Mouse (Mus musculus) liver, embryonic 14.5 days (tissue): Measurements from ENCODE around the gene Ptk7. TPM values are rescaled to one million over a fixed set of nuclear protein-coding genes. Genes with fewer than 3 reads are reported as not detected.

Experiments used
- ATAC-seq: fragments of 200-750 bp; cut with Nextera tagmentation; 2 replicates; pipeline ENCODE4 v1.8.0; 2017; ENCODE audit warnings: moderate number of reproducible peaks, mild to moderate bottlenecking, moderate library complexity; ENCODE audit not compliant: insufficient read depth
- DNase-seq, 3 experiments: peaks; one replicate each; pipeline ENCODE4 v3.0.0-alpha.2; 2012 to 2013; ENCODE audit warnings: low read depth in 3 of 3, low spot score in 3 of 3
- H3K27ac ChIP-seq: fragments of 300-500 bp; sonication (generic); 2 replicates; pipeline ENCODE4 v1.5.1; 2014; ENCODE audit warnings: moderate library complexity, mild to moderate bottlenecking, control low read depth, inconsistent platforms
- H3K27me3 ChIP-seq: fragments of 300-500 bp; sonication (generic); 2 replicates; pipeline ENCODE4 v1.6.1; 2014; ENCODE audit warnings: mild to moderate bottlenecking, low read length, moderate library complexity; ENCODE audit not compliant: control insufficient read depth, insufficient read depth
- H3K36me3 ChIP-seq: fragments of 300-500 bp; sonication (generic); replicated peaks from 2 replicates; pipeline ENCODE4 v1.6.1; 2014; ENCODE audit warnings: low read depth; ENCODE audit not compliant: control insufficient read depth, insufficient read depth
- H3K4me1 ChIP-seq, 2 experiments: fragments of 200-500 bp in 1 of 2; fragments of 300-500 bp in 1 of 2; sonication (generic) in 1 of 2; replicated peaks; 2 replicates each; pipeline ENCODE4 v1.6.1; 2012 to 2014; ENCODE audit warnings: antibody characterized with exemption in 1 of 2, inconsistent platforms in 1 of 2, low read length in 1 of 2; ENCODE audit not compliant: control insufficient read depth in 2 of 2, insufficient read depth in 2 of 2
- H3K4me2 ChIP-seq: fragments of 300-500 bp; sonication (generic); 2 replicates; pipeline ENCODE4 v1.6.1; 2014; ENCODE audit warnings: low read depth, mild to moderate bottlenecking, control low read depth, moderate library complexity
- H3K4me3 ChIP-seq, 2 experiments: fragments of 200-500 bp in 1 of 2; fragments of 300-500 bp in 1 of 2; sonication (generic) in 1 of 2; 2 replicates each; pipeline ENCODE4 v1.5.1; 2012 to 2014; ENCODE audit warnings: low read depth in 2 of 2, low read length in 2 of 2, mild to moderate bottlenecking in 2 of 2, control low read depth in 1 of 2, inconsistent platforms in 1 of 2, moderate library complexity in 1 of 2; ENCODE audit not compliant: insufficient read depth in 1 of 2
- H3K9ac ChIP-seq: fragments of 300-500 bp; sonication (generic); replicated peaks from 2 replicates; pipeline ENCODE4 v1.6.1; 2014; ENCODE audit warnings: mild to moderate bottlenecking, control low read depth, moderate library complexity
- H3K9me3 ChIP-seq: fragments of 300-500 bp; sonication (generic); 2 replicates; pipeline ENCODE4 v1.6.1; 2016; ENCODE audit warnings: low read length, mixed read lengths; ENCODE audit not compliant: control insufficient read depth
- CTCF ChIP-seq: IDR thresholded peaks from 2 replicates; pipeline ENCODE4 v1.5.1; 2016; ENCODE audit warnings: antibody characterized with exemption, low read depth, control low read depth
- EP300 ChIP-seq: IDR thresholded peaks from 2 replicates; pipeline ENCODE4 v1.6.1; 2016; ENCODE audit warnings: antibody characterized with exemption, low read depth
- WGBS: fragments of 180-500 bp; shearing (Covaris S2); extraction: QIAGEN DNeasy Blood & Tissue Kit; methylation state at CpG from one replicate; pipeline ENCODE4 v1.1.7; 2014; ENCODE audit not compliant: insufficient replicate concordance; 5-methylcytosine and 5-hydroxymethylcytosine counted together
- polyA plus RNA-seq, 2 experiments: library from polyadenylated mRNA; depleted of rRNA in 1 of 2; stranded (reverse) in 1 of 2; unstranded in 1 of 2; fragments of >200 nt; fragmentation: Nextera tagmentation in 1 of 2; extraction: Ambion mirVana in 1 of 2; gene quantifications; 2 replicates each; pipeline versions ENCODE4 v1.2.1 to v1.2.3; 2012 to 2014

Ptk7 gene
- polyA plus RNA-seq, 2 experiments = 3.0 to 3.6 TPM

GRCm38 (mm10) chr17:46617799-46618198, 11.5 kb downstream of the Ptk7 start:
- no peak for TF ChIP-seq EP300
- Histone ChIP-seq H3K4me1 (peaks cover 4 to 26% of the 10 kb centered on the region in 2 experiments; a peak in 3 of 4 replicates), H3K4me2 (no peak overlapping the region), H3K9me3 (no peaks in the 10 kb centered on the region), H3K36me3 (no peaks in the 10 kb centered on the region), H3K27ac (no peak overlapping the region), H3K9ac (no peak overlapping the region), H3K4me3 (no peak overlapping the region), H3K27me3 (no peaks in the 10 kb centered on the region)
- DNase-seq (no peak), ATAC-seq (no peak)
- WGBS = 66% methylated on average over 12 of the region's 12 CpGs

- Histone ChIP-seq H3K27me3 (no peaks in the 10 kb centered on the region), H3K9ac (no peak overlapping the region), H3K4me2 (no peak overlapping the region), H3K4me1 (peaks cover 0 to 6% of the 10 kb centered on the region in 2 experiments; a peak in 2 of 4 replicates), H3K27ac (no peak overlapping the region), H3K9me3 (no peaks in the 10 kb centered on the region), H3K4me3 (no peak overlapping the region), H3K36me3 (no peaks in the 10 kb centered on the region)
- WGBS = 50% methylated on average over 3 of the region's 3 CpGs
- no peak for DNase-seq
- TF ChIP-seq EP300 (no peak), CTCF (no peak)
- no peak for ATAC-seq
These were observed 16.1 kb downstream of the Ptk7 start for GRCm38 (mm10) chr17:46613229-46613628.

- peaks cover 0 to 6% of the 10 kb centered on the region in 2 experiments; a peak in 2 of 4 replicates for H3K4me1 ChIP-seq
- H3K4me2 ChIP-seq = no peak overlapping the region
- ATAC-seq (no peak), DNase-seq (no peak)
- H3K27ac ChIP-seq = no peak overlapping the region
- H3K4me3 ChIP-seq = no peak overlapping the region
- H3K9ac ChIP-seq = no peak overlapping the region
- no peaks in the 10 kb centered on the region for H3K9me3 ChIP-seq
- no peaks in the 10 kb centered on the region for H3K27me3 ChIP-seq
- 38% methylated on average over 4 of the region's 4 CpGs for WGBS
- TF ChIP-seq EP300 (no peak), CTCF (no peak)
- H3K36me3 ChIP-seq = no peaks in the 10 kb centered on the region
These were observed 16.5 kb downstream of the Ptk7 start for GRCm38 (mm10) chr17:46612820-46613219.

- peaks cover 0 to 1% of the 10 kb centered on the region in 2 experiments; a peak in 1 of 4 replicates for H3K4me1 ChIP-seq
- H3K4me2 ChIP-seq = no peak overlapping the region
- ATAC-seq (no peak), DNase-seq (no peak)
- H3K27ac ChIP-seq = no peak overlapping the region
- 48% methylated on average over 2 of the region's 2 CpGs for WGBS
- no peak overlapping the region for H3K9ac ChIP-seq
- H3K9me3 ChIP-seq = no peaks in the 10 kb centered on the region
- H3K27me3 ChIP-seq = no peaks in the 10 kb centered on the region
- H3K4me3 ChIP-seq = no peak overlapping the region
- no peak for TF ChIP-seq CTCF
- no peaks in the 10 kb centered on the region for H3K36me3 ChIP-seq
These were observed 17.1 kb downstream of the Ptk7 start for GRCm38 (mm10) chr17:46612189-46612588.

GRCm38 (mm10) chr17:46611316-46611715, 18.0 kb downstream of the Ptk7 start:
- H3K9me3 ChIP-seq = no peaks in the 10 kb centered on the region
- no peak for TF ChIP-seq EP300
- TF ChIP-seq CTCF = no peak
- no peak for ATAC-seq
- no peak overlapping the region for H3K4me2 ChIP-seq
- no peaks in the 10 kb centered on the region for H3K36me3 ChIP-seq
- 74% methylated on average over 6 of the region's 6 CpGs for WGBS
- no peak overlapping the region for H3K27ac ChIP-seq
- H3K27me3 ChIP-seq = no peaks in the 10 kb centered on the region
- H3K4me3 ChIP-seq = no peak overlapping the region
- H3K4me1 ChIP-seq = peaks cover 0 to 1% of the 10 kb centered on the region in 2 experiments; a peak in 1 of 4 replicates
- no peak overlapping the region for H3K9ac ChIP-seq
- DNase-seq = no peak
